Mouse (Mus musculus) gastrocnemius, adult 8-10 months (tissue): ENCODE measurements around the gene Xrcc1. TPM values are rescaled to one million over a fixed set of nuclear protein-coding genes. Genes with fewer than 3 reads are reported as not detected.

Source experiments
- total RNA-seq, 4 experiments: library from RNA; stranded (reverse); gene quantifications; 2 replicates each; pipeline ENCODE4 v1.2.4; 2022

Xrcc1 gene
- total RNA-seq, 4 experiments from 2014 or later: 16.1 to 22.1 (median 17.3) TPM

Other genes with a start within 250 kb of the Xrcc1 start
- gene Zfp61, start 245.1 kb upstream of the Xrcc1 start, total RNA-seq: 1 to 10 TPM; 2.8 to 4.9 (median 3.3) TPM
- 1 to 10 TPM; 1.7 to 3.1 (median 2.9) TPM for gene Zfp94, start 229.6 kb upstream of the Xrcc1 start, total RNA-seq
- not detected for gene Tescl, start 212.4 kb upstream of the Xrcc1 start, total RNA-seq
- gene Lypd5, start 197.1 kb upstream of the Xrcc1 start, total RNA-seq: not detected
- gene Kcnn4, start 176.0 kb upstream of the Xrcc1 start, total RNA-seq: under 1 TPM; 0.17 to 0.74 (median 0.24) TPM
- gene Smg9, start 146.7 kb upstream of the Xrcc1 start, total RNA-seq: 10 to 100 TPM in 2 of 4 experiments, 1 to 10 TPM in 2; 8.8 to 10.4 (median 9.9) TPM
- not detected for gene Irgc1, start 94.0 kb upstream of the Xrcc1 start, total RNA-seq
- under 1 TPM; 0.41 to 0.92 (median 0.63) TPM for gene Plaur, start 83.8 kb upstream of the Xrcc1 start, total RNA-seq
- gene Cadm4, start 64.3 kb upstream of the Xrcc1 start, total RNA-seq: 1 to 10 TPM in 3 of 4 experiments, under 1 TPM in 1; 0.87 to 3.6 (median 1.8) TPM
- 1 to 10 TPM; 2.5 to 5.2 (median 4.0) TPM for gene Zfp428, start 39.3 kb upstream of the Xrcc1 start, total RNA-seq
- not detected for gene AC161166.1, start 33.8 kb upstream of the Xrcc1 start, total RNA-seq
- gene Irgq, start 15.6 kb upstream of the Xrcc1 start, total RNA-seq: 10 to 100 TPM; 10.9 to 15.8 (median 12.7) TPM
- gene Pinlyp, start 171 bp upstream of the Xrcc1 start, total RNA-seq: not detected
- gene Ethe1, start 41.3 kb downstream of the Xrcc1 start, total RNA-seq: 10 to 100 TPM; 23.1 to 30.0 (median 24.6) TPM
- under 1 TPM in 1 of 4 experiments, not detected in 3; 0.10 TPM for gene Zfp575, start 41.4 kb downstream of the Xrcc1 start, total RNA-seq
- gene Phldb3, start 64.5 kb downstream of the Xrcc1 start, total RNA-seq: under 1 TPM; 0.27 to 0.75 (median 0.61) TPM
- gene Lypd3, start 90.3 kb downstream of the Xrcc1 start, total RNA-seq: not detected
- not detected for gene Tex101, start 130.4 kb downstream of the Xrcc1 start, total RNA-seq
- not detected for gene BC049730, start 163.0 kb downstream of the Xrcc1 start, total RNA-seq
- gene Gm4763, start 180.6 kb downstream of the Xrcc1 start, total RNA-seq: not detected
- not detected for gene Cd177, start 214.0 kb downstream of the Xrcc1 start, total RNA-seq
- gene Ceacam10, start 230.9 kb downstream of the Xrcc1 start, total RNA-seq: not detected